Mouse (Mus musculus) embryonic fibroblast, embryonic 13.5 days (primary cell): ENCODE data around the gene Agbl4. TPM values are rescaled to one million over a fixed set of nuclear protein-coding genes. Genes with fewer than 3 reads are reported as not detected.

Source experiments
- H3K27ac ChIP-seq: 2 replicates; pipeline ENCODE4 v1.5.1; 2012; ENCODE audit warnings: low read length, control low read depth, inconsistent platforms; ENCODE audit not compliant: insufficient read depth
- H3K4me1 ChIP-seq: 2 replicates; pipeline ENCODE4 v1.6.1; 2011; ENCODE audit warnings: low read length; ENCODE audit not compliant: control insufficient read depth, insufficient read depth
- H3K4me3 ChIP-seq: 2 replicates; pipeline ENCODE4 v1.5.1; 2011; ENCODE audit warnings: mild to moderate bottlenecking, control low read depth, low read length; ENCODE audit not compliant: insufficient read depth
- CTCF ChIP-seq: IDR thresholded peaks from 2 replicates; pipeline ENCODE4 v1.5.1; 2011; ENCODE audit warnings: mild to moderate bottlenecking, control low read depth, low read length, moderate library complexity, borderline replicate concordance; ENCODE audit not compliant: insufficient read depth
- POLR2A ChIP-seq: IDR thresholded peaks from 2 replicates; pipeline ENCODE4 v1.6.1; 2011; ENCODE audit warnings: low read depth, mild to moderate bottlenecking, control low read depth, low read length, moderate library complexity
- polyA plus RNA-seq: library from polyadenylated mRNA; stranded (reverse); fragments of >200 nt; gene quantifications from 2 replicates; pipeline ENCODE4 v1.2.4, GENCODE M21; 2011; ENCODE audit warnings: low read depth; ENCODE audit not compliant: missing spikeins, insufficient read length

Gene Agbl4
- polyA plus RNA-seq, 1 experiment: not detected

- Histone ChIP-seq H3K27ac (no peak overlapping the region), H3K4me1 (no peaks in the 10 kb centered on the region), H3K4me3 (no peak overlapping the region)
- no peak for TF ChIP-seq POLR2A
- no peak for TF ChIP-seq CTCF
Observed at GRCm38 (mm10) chr4:111378071-111378470, 980.6 kb downstream of the Agbl4 start.

GRCm38 (mm10) chr4:111383101-111383500 lies 985.6 kb downstream of the Agbl4 start:
- no peaks in the 10 kb centered on the region for H3K4me1 ChIP-seq
- TF ChIP-seq CTCF (no peak), POLR2A (no peak)

GRCm38 (mm10) chr4:111390736-111391135 lies 993.3 kb downstream of the Agbl4 start:
- Histone ChIP-seq H3K4me3 (no peak overlapping the region), H3K4me1 (no peaks in the 10 kb centered on the region), H3K27ac (no peak overlapping the region)
- TF ChIP-seq CTCF (no peak), POLR2A (no peak)

More at GRCm38 (mm10) chr4:111383101-111383500, 985.6 kb downstream of the Agbl4 start:
- no peak overlapping the region for H3K27ac ChIP-seq
- H3K4me3 ChIP-seq: no peak overlapping the region

- H3K4me3 ChIP-seq: no peak overlapping the region
- TF ChIP-seq CTCF (no peak), POLR2A (no peak)
- H3K27ac ChIP-seq: no peak overlapping the region
- H3K4me1 ChIP-seq: no peaks in the 10 kb centered on the region
Observed at GRCm38 (mm10) chr4:111399784-111400183, 1002.3 kb downstream of the Agbl4 start.

GRCm38 (mm10) chr4:111400676-111401075 lies 1003.2 kb downstream of the Agbl4 start:
- Histone ChIP-seq H3K4me3 (no peak overlapping the region), H3K4me1 (no peaks in the 10 kb centered on the region), H3K27ac (no peak overlapping the region)
- TF ChIP-seq POLR2A (no peak), CTCF (no peak)

- H3K4me1 ChIP-seq: no peaks in the 10 kb centered on the region
- no peak overlapping the region for H3K4me3 ChIP-seq
- H3K27ac ChIP-seq: no peak overlapping the region
- no peak for TF ChIP-seq POLR2A
- TF ChIP-seq CTCF: no peak
Observed at GRCm38 (mm10) chr4:111403243-111403642, 1005.8 kb downstream of the Agbl4 start.

- no peak overlapping the region for H3K27ac ChIP-seq
- TF ChIP-seq CTCF (no peak), POLR2A (no peak)
Observed at GRCm38 (mm10) chr4:111410731-111411130, 1013.3 kb downstream of the Agbl4 start.

GRCm38 (mm10) chr4:111414399-111414798 lies 1016.9 kb downstream of the Agbl4 start:
- Histone ChIP-seq H3K4me3 (peak overlapping the region; percentile 49), H3K4me1 (0 out of 2 replicates have a peak, but pooled peaks cover 2% of the 10 kb centered on the region), H3K27ac (no peak overlapping the region)
- no peak for TF ChIP-seq CTCF
- TF ChIP-seq POLR2A: no peak

More at GRCm38 (mm10) chr4:111410731-111411130, 1013.3 kb downstream of the Agbl4 start:
- H3K4me3 ChIP-seq: no peak overlapping the region
- H3K4me1 ChIP-seq: 0 out of 2 replicates have a peak, but pooled peaks cover 2% of the 10 kb centered on the region

DNA sequence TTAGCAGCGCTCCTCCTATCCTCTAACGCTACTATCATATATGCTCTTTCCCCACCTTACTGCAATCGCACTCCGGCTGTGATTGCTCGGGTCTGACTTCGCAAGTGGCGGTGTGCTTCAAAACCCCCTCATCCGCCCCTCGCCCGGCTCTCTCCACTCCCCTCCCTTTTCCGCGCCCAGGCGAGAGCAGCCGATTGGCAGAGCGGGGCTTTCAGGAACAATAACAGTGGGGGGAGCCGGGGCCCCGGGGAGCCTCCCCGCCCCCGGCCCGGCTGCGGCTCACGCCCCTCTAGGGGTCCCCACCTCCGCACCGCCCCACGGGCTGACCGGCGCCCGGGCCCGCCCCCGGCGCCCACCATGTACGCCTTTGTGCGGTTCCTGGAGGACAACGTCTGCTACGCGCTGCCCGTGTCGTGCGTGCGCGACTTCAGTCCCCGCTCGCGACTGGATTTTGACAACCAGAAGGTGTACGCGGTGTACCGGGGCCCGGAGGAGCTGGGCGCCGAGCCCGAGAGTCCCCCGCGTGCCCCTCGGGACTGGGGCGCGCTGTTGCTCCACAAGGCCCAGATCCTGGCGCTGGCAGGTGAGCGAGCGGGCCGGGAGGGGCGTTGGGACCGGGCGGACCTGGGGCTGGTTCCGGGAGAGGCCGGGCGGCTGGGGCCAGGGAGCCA lies 1017.5 kb downstream of the Agbl4 start, which contains the start of gene Bend5:
Gene Bend5, plus strand, starts transcription at position 189 of the 671 bp plus-strand sequence.
- TF ChIP-seq POLR2A (peak; percentile 29; the same call in 1 of the 2 replicates), CTCF (no peak)
- Histone ChIP-seq H3K4me1 (0 out of 2 replicates have a peak, but pooled peaks cover 2% of the 10 kb centered on the region), H3K4me3 (peak within 1 kb of the TSS; percentile 49), H3K27ac (no peak within 1 kb of the TSS)

DNA sequence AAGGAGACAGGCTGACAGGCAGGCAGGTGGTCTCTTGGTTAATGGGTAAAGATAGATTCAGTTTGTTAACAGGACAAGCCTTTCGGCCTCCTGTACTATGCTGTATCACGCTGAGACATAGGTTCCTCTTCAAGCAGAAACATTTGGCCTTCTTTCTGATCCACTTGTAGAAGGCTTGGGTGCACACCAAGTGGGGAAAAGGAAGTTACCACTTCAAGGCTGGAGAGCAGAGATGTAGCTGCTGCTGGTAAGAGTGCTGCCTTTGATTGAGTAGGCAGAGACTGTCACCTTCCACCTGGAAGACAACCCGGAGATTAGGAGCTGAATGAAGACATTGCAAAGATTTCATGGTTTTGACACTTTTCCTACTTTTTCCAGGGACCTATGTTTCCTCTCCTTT lies 1018.7 kb downstream of the Agbl4 start:
- H3K27ac ChIP-seq: no peak overlapping the region
- TF ChIP-seq CTCF (no peak), POLR2A (no peak)
- H3K4me3 ChIP-seq: no peak overlapping the region
- 0 out of 2 replicates have a peak, but pooled peaks cover 2% of the 10 kb centered on the region for H3K4me1 ChIP-seq

DNA sequence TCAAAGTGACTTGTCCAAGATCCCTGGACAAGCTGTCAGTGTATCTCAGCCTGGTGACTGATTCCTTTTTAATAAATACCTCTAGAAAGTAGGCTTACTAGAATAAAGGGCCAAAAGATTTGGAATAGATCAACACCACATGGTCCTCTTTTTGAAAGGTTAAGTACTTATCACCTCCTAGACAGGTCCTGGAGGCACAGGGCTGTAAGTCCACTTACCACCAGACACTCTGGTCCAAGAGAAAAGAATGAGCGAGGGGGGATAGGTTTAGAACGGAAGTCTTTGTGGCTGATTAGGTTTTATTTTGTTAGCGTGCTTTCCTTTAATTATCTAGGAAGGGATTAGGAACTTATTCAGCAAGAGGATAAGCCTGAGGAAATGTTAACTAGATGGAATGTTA lies 1019.1 kb downstream of the Agbl4 start:
- no peak overlapping the region for H3K4me3 ChIP-seq
- no peak for TF ChIP-seq POLR2A
- TF ChIP-seq CTCF: no peak
- 0 out of 2 replicates have a peak, but pooled peaks cover 2% of the 10 kb centered on the region for H3K4me1 ChIP-seq
- H3K27ac ChIP-seq: no peak overlapping the region
